ENCODE assay signal across 9 mouse cellular contexts in genomic region chr11:46090036-46090725, GRCm38 (mm10). TPM values are rescaled to one million over a fixed set of nuclear protein-coding genes. Genes with fewer than 3 reads are reported as not detected.
A peak's percentile ranks its signal among the peaks of the same experiment; 100 is the strongest.
DNase-seq lines count a peak whose midpoint lies in the region; ATAC-seq and TF ChIP-seq lines count a peak whose summit lies in the region.
"Had no signal": no experiment of that assay in that cellular context is flagged by ENCODE, and none has a peak within 500 bp of the region (broad histone marks: within the 10 kb centered on the region; RNA-seq: fewer than 3 reads in every experiment).

No protein-coding gene starts in this region.

- H3K4me3 ChIP-seq in lung, embryonic 14.5 days (ENCODE audit: low read depth, low read length): no peak overlapping the region
- no peak overlapping the region for H3K4me3 ChIP-seq in brown adipose tissue, adult 24 weeks (ENCODE audit: insufficient read depth, low read depth, low read length)
- H3K4me3 ChIP-seq in liver, embryonic 12.5 days: no peak overlapping the region
- H3K4me3 ChIP-seq: limb, embryonic 15.5 days had no signal

- H3K36me3 ChIP-seq in lung, embryonic 14.5 days (ENCODE audit: insufficient read depth): peaks cover 14% of the 10 kb centered on the region
- H3K36me3 ChIP-seq in liver, embryonic 12.5 days: no peaks in the 10 kb centered on the region

- no peak for TF ChIP-seq CTCF in lung, embryonic 14.5 days (IDR thresholded peaks at IDR 0.05; ENCODE audit: low read depth)

- H3K9me3 ChIP-seq in lung, embryonic 14.5 days (ENCODE audit: low read depth, low read length): no peaks in the 10 kb centered on the region
- H3K9me3 ChIP-seq in liver, embryonic 12.5 days (replicated peaks): no peaks in the 10 kb centered on the region
- H3K9me3 ChIP-seq: limb, embryonic 15.5 days had no signal

- peak overlapping the region; percentile 85 for H3K27ac ChIP-seq in lung, embryonic 14.5 days (ENCODE audit: low read depth)
- H3K27ac ChIP-seq in brown adipose tissue, adult 24 weeks (replicated peaks; ENCODE audit: low read depth, low read length): peak overlapping the region; percentile 56
- peak overlapping the region; percentile 88 for H3K27ac ChIP-seq in liver, embryonic 12.5 days
- H3K27ac ChIP-seq: limb, embryonic 15.5 days had no signal

- no peaks in the 10 kb centered on the region for H3K27me3 ChIP-seq in lung, embryonic 14.5 days (ENCODE audit: insufficient read depth, low read length)
- H3K27me3 ChIP-seq in liver, embryonic 12.5 days (replicated peaks): no peaks in the 10 kb centered on the region
- H3K27me3 ChIP-seq: limb, embryonic 15.5 days had no signal

- no peak for ATAC-seq in lung, embryonic 14.5 days (ENCODE audit: insufficient read depth)
- ATAC-seq in liver, embryonic 12.5 days: peak; percentile 79
- ATAC-seq: forebrain, embryonic 16.5 days had no signal

- H3K4me2 ChIP-seq in lung, embryonic 14.5 days: no peak overlapping the region
- peak overlapping the region; percentile 44 for H3K4me2 ChIP-seq in liver, embryonic 12.5 days
- H3K4me2 ChIP-seq: limb, embryonic 15.5 days had no signal

- WGBS in lung, embryonic 14.5 days: 83% methylated on average over 10 of the region's 10 CpGs
- 51% methylated on average over 10 of the region's 10 CpGs for WGBS in liver, embryonic 12.5 days (ENCODE audit: insufficient replicate concordance)

- DNase-seq in lung, embryonic 14.5 days: no peak
- DNase-seq in lung, adult 18-20 months: no peak
- DNase-seq in thymus, postnatal 10 days (ENCODE audit: low spot score in 2 of 2): peak; percentile 45 to 56
- DNase-seq in cerebellum, postnatal 4 days (ENCODE audit: low spot score in 2 of 2): no peak
- DNase-seq in right cerebral cortex, postnatal 14 days: no peak

- H3K9ac ChIP-seq in lung, embryonic 14.5 days: no peak overlapping the region
- H3K9ac ChIP-seq in liver, embryonic 12.5 days: 0 out of 2 replicates have a peak overlapping the region, but pooled peaks have one; percentile 34
- H3K9ac ChIP-seq: limb, embryonic 15.5 days had no signal

- peaks cover 35% of the 10 kb centered on the region for H3K4me1 ChIP-seq in lung, embryonic 14.5 days (ENCODE audit: insufficient read depth)
- H3K4me1 ChIP-seq in brown adipose tissue, adult 24 weeks (ENCODE audit: control insufficient read depth, insufficient read depth, insufficient read length, low read length): peaks cover 28% of the 10 kb centered on the region
- H3K4me1 ChIP-seq in liver, embryonic 12.5 days: peaks cover 62% of the 10 kb centered on the region

RNA-seq across cellular contexts. Expression of gene Adam19, which starts 34.4 kb away (rescaled TPM):
- polyA plus RNA-seq in lung, embryonic 14.5 days (2014; fragmentation: Nextera tagmentation; extraction: Ambion mirVana): 25.4 and 27.0 TPM in 2 replicates
- 2.4 and 3.1 TPM in 2 replicates for polyA plus RNA-seq in brown adipose tissue, adult 24 weeks (2012; ENCODE audit: insufficient read depth, insufficient read length, missing spikeins)
- polyA plus RNA-seq in liver, embryonic 12.5 days (2016; fragmentation: Nextera tagmentation; extraction: Ambion mirVana): 3.6 and 4.5 TPM in 2 replicates

RNA-seq across cellular contexts. Expression of gene Gm12166, which starts 38.1 kb away (rescaled TPM):
- polyA plus RNA-seq in lung, embryonic 14.5 days (2014; fragmentation: Nextera tagmentation; extraction: Ambion mirVana): 4.9 and 6.1 TPM in 2 replicates
- 2.3 and 18.9 TPM in 2 replicates for polyA plus RNA-seq in brown adipose tissue, adult 24 weeks (2012; ENCODE audit: insufficient read depth, insufficient read length, missing spikeins)
- 4.1 and 5.3 TPM in 2 replicates for polyA plus RNA-seq in liver, embryonic 12.5 days (2016; fragmentation: Nextera tagmentation; extraction: Ambion mirVana)

Comparison
In these comparisons a context has a peak if more than half of its experiments do, and no peak if none do; other contexts are left out.
1. DNase-seq: peak in thymus, postnatal 10 days (2 of 2); none in lung, embryonic 14.5 days (single experiment), lung, adult 18-20 months (0 of 2), cerebellum, postnatal 4 days (0 of 2) and right cerebral cortex, postnatal 14 days (single experiment).
2. Peak in every context shown above with its lines, with median percentiles within 50 percentile points of each other: H3K27ac ChIP-seq.